Mouse (Mus musculus): ENCODE measurements around the gene Pik3r5.

Pik3r5 gene

DNA sequence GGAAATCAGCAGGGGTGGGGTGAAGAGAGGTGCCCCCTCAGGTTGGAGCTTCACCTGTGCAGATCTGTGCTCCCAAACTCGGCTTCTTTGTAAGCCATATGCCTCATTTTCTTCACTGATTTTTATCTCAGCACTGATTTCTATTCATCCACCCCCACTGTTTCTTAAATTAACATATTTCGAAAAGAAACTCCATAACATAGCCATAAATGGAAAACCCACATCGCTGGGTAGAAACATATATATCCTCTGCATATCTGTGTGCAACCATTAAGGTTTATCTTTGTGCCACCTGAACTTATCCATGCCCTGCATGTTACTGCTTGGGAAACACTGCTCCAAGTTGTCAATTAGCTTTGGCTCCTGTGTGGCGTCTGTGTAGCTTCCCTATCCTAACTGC is 94.5 kb downstream of the Pik3r5 start:
- 55% methylated on average over 4 of the region's 4 CpGs for WGBS

DNA sequence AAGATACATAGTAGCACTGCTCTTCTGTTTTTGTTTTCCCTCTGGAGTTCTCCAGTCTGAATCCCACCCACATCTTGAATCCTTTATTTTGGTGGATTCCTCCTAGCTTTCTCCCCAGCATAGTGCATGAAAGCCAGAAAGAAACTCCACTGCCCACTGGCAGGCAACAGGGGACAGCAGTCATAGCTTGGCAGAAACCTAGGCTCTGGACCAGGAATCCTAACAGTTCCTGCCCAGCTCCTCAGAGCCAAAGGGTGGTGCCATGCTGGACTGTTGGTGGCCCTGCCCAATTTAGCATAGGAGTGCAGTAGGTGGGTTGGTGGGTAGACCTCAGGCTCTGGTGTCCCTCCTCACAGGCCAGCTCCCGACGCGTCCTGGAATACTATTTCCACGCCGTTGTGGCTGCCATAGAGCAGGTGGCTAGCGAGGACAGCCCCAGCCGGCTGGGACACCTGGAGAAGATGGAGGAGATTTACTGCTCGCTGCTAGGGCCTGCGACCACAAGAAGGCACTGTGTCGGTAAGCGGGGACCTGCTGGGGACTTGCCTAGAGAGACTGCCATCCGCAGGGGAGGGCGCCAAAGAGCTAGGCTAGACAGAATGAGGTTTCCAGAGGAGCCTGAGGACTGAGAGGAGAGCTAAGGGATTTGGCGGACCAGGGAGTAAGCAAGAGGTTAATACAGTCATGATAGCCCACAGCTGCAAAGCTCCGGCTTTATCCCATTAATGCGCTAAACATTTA is 99.3 kb downstream of the Pik3r5 start:
- WGBS = 28% methylated on average over 16 of the region's 16 CpGs

DNA sequence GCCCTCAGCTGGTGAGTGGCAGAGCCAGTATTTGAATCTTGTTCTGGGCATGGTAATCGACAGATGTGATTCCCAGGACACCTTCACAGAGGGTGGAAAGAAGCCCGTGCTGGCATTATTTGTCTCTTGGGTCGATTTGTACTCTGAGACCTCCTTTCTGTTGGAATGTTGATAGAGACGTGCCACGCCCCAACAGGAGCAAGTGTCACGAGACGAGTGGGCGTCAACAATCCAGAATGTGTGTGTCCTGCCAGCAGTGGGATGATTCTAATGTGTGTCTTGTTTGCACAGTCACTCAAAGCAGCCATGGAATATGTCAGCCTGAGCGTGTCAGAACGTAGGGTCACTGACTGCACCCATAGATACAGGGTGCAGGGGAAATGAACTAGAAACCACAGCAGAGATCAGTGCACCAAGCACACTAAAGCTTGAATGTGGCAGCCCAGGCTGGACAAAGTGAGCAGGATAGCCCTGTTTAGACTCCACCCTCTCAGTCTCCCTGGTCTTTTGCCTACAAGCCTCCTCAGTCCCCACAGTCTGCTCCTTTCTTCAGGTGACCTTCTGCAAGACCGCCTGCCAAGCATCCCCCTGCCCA is 100.1 kb downstream of the Pik3r5 start:
- WGBS = 74% methylated on average over 11 of the region's 11 CpGs

DNA sequence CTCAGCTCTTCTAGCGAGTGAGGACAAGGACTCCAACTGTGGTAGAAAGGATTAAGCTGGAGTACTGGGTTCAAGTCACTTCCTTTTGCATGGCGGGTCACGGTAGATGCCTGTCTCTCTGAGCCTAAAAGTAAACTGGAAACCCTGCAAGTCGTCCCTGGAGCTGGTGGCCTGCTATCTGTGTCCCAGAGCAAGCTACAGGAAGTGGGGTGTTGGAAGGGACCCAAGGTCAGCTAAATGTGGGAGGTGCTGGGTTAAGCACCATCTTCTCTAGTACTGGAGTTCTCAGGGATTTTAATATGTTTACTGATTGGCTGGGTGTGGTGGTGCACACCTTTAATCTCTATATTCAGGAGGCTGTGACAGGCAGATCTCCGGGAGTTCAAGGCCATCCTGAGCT is 100.9 kb downstream of the Pik3r5 start:
- 85% methylated on average over 5 of the region's 5 CpGs for WGBS

DNA sequence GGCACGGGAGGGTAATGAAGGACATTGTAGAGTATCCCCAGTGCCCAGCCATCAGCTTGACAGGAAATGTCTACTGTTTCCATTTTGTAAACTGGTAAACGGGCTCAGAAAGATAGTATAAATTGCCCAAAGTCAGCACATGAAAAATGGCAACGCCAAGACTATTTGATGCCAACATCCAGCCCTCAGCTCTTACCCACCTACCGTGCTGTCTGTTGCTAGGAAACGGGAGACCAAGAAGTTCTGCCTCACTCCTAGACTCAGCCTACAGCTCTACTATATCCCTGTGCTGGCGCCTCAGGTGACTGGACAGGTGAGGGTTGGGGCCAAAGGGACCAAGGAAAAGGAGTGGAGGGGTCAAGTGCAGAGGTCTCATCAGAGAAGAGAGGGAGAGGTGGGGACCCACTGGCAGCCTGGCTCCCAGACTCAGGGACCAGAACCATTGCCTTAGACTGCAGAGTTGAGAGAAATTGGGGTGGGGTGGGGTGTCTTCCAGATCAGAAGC is 102.1 kb downstream of the Pik3r5 start:
- 58% methylated on average over 6 of the region's 6 CpGs for WGBS

DNA sequence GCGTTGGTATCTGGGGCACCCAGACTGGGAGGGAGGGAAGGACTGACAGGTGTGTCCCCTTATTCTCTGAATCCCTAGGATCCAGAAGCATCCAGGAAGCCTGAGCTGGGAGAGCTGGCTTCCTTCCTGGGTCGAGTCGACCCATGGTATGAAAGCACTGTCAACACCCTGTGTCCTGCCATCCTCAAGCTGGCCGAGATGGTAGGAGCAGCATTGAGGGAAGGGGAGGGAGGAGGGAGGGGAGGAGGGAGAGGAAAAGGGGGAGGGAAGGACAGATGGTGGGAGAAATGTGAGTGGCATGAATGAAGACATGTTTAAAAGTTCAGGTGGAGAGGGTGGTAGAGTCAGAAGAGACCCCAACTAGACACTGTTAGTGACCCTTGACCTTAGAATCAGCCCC is 104.1 kb downstream of the Pik3r5 start:
- WGBS = 58% methylated on average over 4 of the region's 4 CpGs

DNA sequence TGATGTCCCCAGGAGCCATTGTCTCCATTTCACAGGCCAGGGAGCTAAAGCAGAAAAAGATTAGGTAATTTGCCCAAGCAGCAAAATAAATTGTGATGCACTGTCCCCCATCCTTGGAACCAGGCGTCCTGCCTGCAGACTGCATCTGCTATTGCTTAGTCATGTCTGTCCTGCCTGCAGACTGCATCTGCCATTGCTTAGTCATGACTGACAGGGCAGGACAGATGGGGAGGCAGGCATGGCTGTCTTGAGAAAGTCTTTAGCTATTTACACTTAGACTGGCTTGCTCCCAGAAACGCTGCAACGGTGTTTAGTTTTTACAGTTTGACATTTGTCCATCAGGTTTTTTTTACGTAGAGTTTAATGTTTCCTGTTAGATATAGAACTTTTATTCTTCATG is 104.5 kb downstream of the Pik3r5 start:
- 36% methylated on average over 4 of the region's 4 CpGs for WGBS

DNA sequence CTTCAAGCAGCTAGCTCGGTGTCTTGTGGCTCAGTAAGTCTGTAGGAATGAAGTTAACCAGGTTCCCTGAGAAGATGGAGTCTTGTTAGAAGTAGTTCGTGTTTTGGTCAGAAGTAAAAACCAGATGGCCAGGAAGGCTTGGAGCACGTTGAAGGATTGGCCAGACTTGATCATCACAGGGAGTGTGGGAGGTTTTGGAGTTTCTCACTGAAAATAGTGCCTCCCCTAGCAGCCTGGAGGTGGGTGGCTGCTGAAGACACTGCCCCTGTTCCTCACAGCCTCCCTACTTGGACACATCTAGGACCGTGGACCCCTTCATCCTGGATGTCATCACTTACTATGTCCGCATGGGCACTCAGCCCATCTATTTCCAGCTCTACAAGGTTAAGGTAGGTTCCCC is 107.7 kb downstream of the Pik3r5 start:
- 53% methylated on average over 5 of the region's 5 CpGs for WGBS

DNA sequence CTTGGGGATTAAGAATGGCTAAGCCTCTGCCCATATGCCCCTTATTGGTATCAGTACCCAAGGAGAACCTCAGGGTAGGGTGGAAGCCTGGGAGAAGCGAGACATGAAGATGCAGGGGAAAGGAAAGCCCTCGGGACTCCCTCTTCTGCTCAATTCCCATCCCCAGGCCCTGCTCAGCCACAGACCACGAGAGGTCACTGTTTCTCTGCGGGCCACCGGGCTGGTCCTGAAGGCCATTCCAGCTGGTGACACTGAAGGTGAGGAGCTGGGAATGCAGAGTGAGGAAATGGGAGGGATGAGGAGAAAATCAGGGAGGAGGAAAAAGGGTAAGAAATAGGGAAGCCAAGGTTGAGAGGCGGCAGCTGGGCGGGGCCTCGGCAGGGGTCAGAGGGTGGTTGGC is 112.6 kb downstream of the Pik3r5 start:
- 36% methylated on average over 8 of the region's 8 CpGs for WGBS

DNA sequence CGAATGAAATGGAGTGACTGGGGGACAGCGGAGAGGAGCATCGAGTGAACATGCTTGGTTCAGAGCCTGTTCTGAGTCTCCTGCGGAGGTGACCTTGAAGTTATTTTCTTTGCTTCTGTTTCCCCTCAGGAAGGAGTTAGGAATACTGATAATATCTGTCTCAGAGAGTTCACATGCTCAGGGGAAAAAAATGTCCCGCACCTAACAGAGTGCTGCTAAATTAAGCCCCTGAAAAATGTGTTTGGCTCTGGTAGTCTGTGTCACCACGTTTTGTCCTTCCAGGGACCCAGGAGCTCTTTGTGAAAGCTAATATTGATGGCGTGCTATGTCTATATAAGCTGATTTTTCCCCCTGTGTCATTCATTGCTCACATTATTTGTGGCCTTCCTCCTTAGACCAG is 113.3 kb downstream of the Pik3r5 start:
- WGBS = 62% methylated on average over 7 of the region's 7 CpGs

DNA sequence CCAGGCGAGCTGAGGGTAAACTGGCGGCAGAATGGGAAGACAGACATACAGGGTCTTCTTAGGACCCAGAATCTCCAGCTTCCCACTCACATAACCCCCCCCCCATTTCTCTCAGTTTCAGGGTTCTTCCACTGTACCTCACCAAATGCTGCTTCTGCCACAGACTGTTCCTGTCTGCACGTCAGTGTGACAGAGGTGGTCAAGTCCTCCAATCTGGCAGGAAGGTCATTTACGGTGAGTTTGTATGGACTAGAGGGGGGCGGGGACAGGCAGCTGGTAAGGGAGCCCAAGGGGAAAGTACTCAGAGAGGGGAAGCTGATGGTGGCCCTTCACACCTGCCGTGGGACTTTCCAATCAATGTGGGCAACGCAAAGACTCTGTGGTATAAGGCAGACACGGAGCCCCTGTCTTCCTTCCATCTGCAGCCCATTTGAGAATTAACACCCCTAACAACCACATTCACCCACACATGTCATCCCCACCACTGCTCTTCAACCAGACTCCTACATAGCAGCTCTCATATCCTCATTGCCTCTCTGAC is 113.8 kb downstream of the Pik3r5 start:
- 89% methylated on average over 8 of the region's 8 CpGs for WGBS
